8 mouse cellular contexts compared by ENCODE assay signal in genomic region chr15:97907202-97907601, GRCm38 (mm10). TPM values are rescaled to one million over a fixed set of nuclear protein-coding genes. Genes with fewer than 3 reads are reported as not detected.
DNase-seq lines count a peak whose midpoint lies in the region; ATAC-seq and TF ChIP-seq lines count a peak whose summit lies in the region.

No protein-coding gene starts in this region.

- no peak for TF ChIP-seq CTCF in C2C12 (IDR thresholded peaks at IDR 0.05; ENCODE audit: control insufficient read depth, insufficient read depth, insufficient read length)
- TF ChIP-seq CTCF in forebrain, postnatal 0 days (IDR thresholded peaks at IDR 0.05; ENCODE audit: low read depth), result no peak

- no peak for DNase-seq in frontal cortex, postnatal 10 days (ENCODE audit: low spot score in 2 of 2)
- no peak for DNase-seq in forebrain, postnatal 0 days
- DNase-seq in thymus, postnatal 10 days (ENCODE audit: low spot score in 2 of 2), result no peak
- no peak for DNase-seq in layer of hippocampus, adult 18-20 months (ENCODE audit: low spot score in 2 of 2)
- no peak for DNase-seq in layer of hippocampus, adult 11-12 months (ENCODE audit: low spot score)

- peaks cover 9% of the 10 kb centered on the region; the same call in 1 of the 2 replicates for H3K4me1 ChIP-seq in forebrain, postnatal 0 days (ENCODE audit: insufficient read depth)
- H3K4me1 ChIP-seq in liver, embryonic 16.5 days (ENCODE audit: control insufficient read depth, low read depth, low read length), result peaks cover 9% of the 10 kb centered on the region

- H3K79me3 ChIP-seq in C2C12 (ENCODE audit: low read depth), result peaks cover 7% of the 10 kb centered on the region

- no peaks in the 10 kb centered on the region for H3K9me3 ChIP-seq in forebrain, postnatal 0 days (ENCODE audit: low read length)
- no peaks in the 10 kb centered on the region for H3K9me3 ChIP-seq in liver, embryonic 16.5 days (replicated peaks; ENCODE audit: control insufficient read depth, low read length)

- 0 out of 2 replicates have a peak overlapping the region, but pooled peaks have one; percentile 59 for H3K4me2 ChIP-seq in forebrain, postnatal 0 days (ENCODE audit: low read depth)
- H3K4me2 ChIP-seq in liver, embryonic 16.5 days (ENCODE audit: low read depth, low read length), result peak overlapping the region; percentile 88

- 48% methylated on average over 5 of the region's 5 CpGs for whole genome bisulfite sequencing in forebrain, postnatal 0 days
- 10% methylated on average over 5 of the region's 5 CpGs for WGBS in liver, embryonic 16.5 days (ENCODE audit: insufficient replicate concordance)

- H3ac ChIP-seq in C2C12 (ENCODE audit: control insufficient read depth, insufficient read length, low read depth), result peak overlapping the region; percentile 25

- H3K27me3 ChIP-seq in C2C12 (ENCODE audit: control insufficient read depth, insufficient read depth, insufficient read length), result no peaks in the 10 kb centered on the region
- peaks cover 11% of the 10 kb centered on the region; the same call in 1 of the 2 replicates for H3K27me3 ChIP-seq in forebrain, postnatal 0 days (ENCODE audit: insufficient read depth, low read length)
- peaks cover 25% of the 10 kb centered on the region for H3K27me3 ChIP-seq in liver, embryonic 16.5 days (ENCODE audit: control insufficient read depth, insufficient read depth, low read depth, low read length)

- H3K79me2 ChIP-seq in C2C12 (ENCODE audit: control insufficient read depth, insufficient read depth), result peaks cover 33% of the 10 kb centered on the region

- ATAC-seq in frontal cortex, adult (ENCODE audit: low TSS enrichment), result peak; percentile 67; the same call in 1 of the 2 replicates
- ATAC-seq in forebrain, postnatal 0 days, result no peak
- no peak for ATAC-seq in liver, embryonic 16.5 days (ENCODE audit: low read depth)

- no peak overlapping the region for H3K9ac ChIP-seq in forebrain, postnatal 0 days
- H3K9ac ChIP-seq in liver, embryonic 16.5 days (ENCODE audit: low read depth, low read length), result no peak overlapping the region

- no peaks in the 10 kb centered on the region for H3K36me3 ChIP-seq in C2C12 (ENCODE audit: control insufficient read depth, insufficient read depth)
- H3K36me3 ChIP-seq in forebrain, postnatal 0 days (ENCODE audit: insufficient read depth), result no peaks in the 10 kb centered on the region
- H3K36me3 ChIP-seq in liver, embryonic 16.5 days (ENCODE audit: control insufficient read depth, insufficient read depth), result no peaks in the 10 kb centered on the region

- H3K4me3 ChIP-seq in C2C12 (ENCODE audit: insufficient read depth, poor library complexity, severe bottlenecking), result peak overlapping the region; percentile 56
- H3K4me3 ChIP-seq in forebrain, postnatal 0 days (ENCODE audit: low read depth, low read length), result no peak overlapping the region
- peak overlapping the region; percentile 60 for H3K4me3 ChIP-seq in liver, embryonic 16.5 days (ENCODE audit: low read depth, low read length)

- no peak overlapping the region for H3K27ac ChIP-seq in forebrain, postnatal 0 days (ENCODE audit: low read depth, low read length)
- no peak overlapping the region for H3K27ac ChIP-seq in liver, embryonic 16.5 days (ENCODE audit: low read length)

TF ChIP-seq in C2C12, 6 proteins besides CTCF, POLR2A, EP300 and RAD21:
- TF ChIP-seq FOSL1 (IDR thresholded peaks at IDR 0.05; ENCODE audit: insufficient read depth, low read length, poor library complexity, severe bottlenecking) (peak; percentile 63), MAX (IDR thresholded peaks at IDR 0.05) (peak; percentile 49), MYOD1 (IDR thresholded peaks at IDR 0.05; ENCODE audit: control insufficient read depth, insufficient read length, low read depth) (no peak), CEBPB (IDR thresholded peaks at IDR 0.05; ENCODE audit: low read depth) (no peak), MYOG (IDR thresholded peaks at IDR 0.05; ENCODE audit: control insufficient read depth, extremely low read depth, insufficient read length) (no peak), USF1 (IDR thresholded peaks at IDR 0.05; ENCODE audit: low read depth) (no peak)
TF ChIP-seq in C2C12: peak in this region for 2.

RNA-seq across cellular contexts. Expression of gene Vdr, which starts 3.2 kb away (rescaled TPM):
- 3.0 TPM for polyA plus RNA-seq in C2C12 (2012; fragmentation: generic; extraction: Trizol)
- 0.15 and 0.76 TPM in 2 replicates for total RNA-seq in forebrain, postnatal 0 days (2014; rRNA removed)
- polyA plus RNA-seq in forebrain, postnatal 0 days (2015; fragmentation: Nextera tagmentation; extraction: Ambion mirVana), result 0.04 and 0.05 TPM in 2 replicates
- polyA plus RNA-seq in liver, embryonic 16.5 days (2015; fragmentation: Nextera tagmentation; extraction: Ambion mirVana), result 0.13 and 0.30 TPM in 2 replicates
- total RNA-seq in layer of hippocampus, adult 18-20 months (2021), result under 1 TPM; 0.07 to 0.48 TPM

RNA-seq across cellular contexts. Expression of gene Tmem106c, which starts 56.8 kb away (rescaled TPM):
- 7.6 TPM for polyA plus RNA-seq in C2C12 (2012; fragmentation: generic; extraction: Trizol)
- total RNA-seq in forebrain, postnatal 0 days (2014; rRNA removed), result 44.4 and 50.8 TPM in 2 replicates
- polyA plus RNA-seq in forebrain, postnatal 0 days (2015; fragmentation: Nextera tagmentation; extraction: Ambion mirVana), result 62.8 and 66.1 TPM in 2 replicates
- polyA plus RNA-seq in liver, embryonic 16.5 days (2015; fragmentation: Nextera tagmentation; extraction: Ambion mirVana), result 12.2 and 14.4 TPM in 2 replicates
- total RNA-seq in layer of hippocampus, adult 18-20 months (2021), result 10 to 100 TPM; 33.0 to 36.5 TPM
